Mouse (Mus musculus): ENCODE results near the gene Hist1h3e. TPM values are rescaled to one million over a fixed set of nuclear protein-coding genes. Genes with fewer than 3 reads are reported as not detected.
"Not testable (repeated sequence)": the region's sequence is repeated elsewhere in the genome, so short reads cannot be mapped to it uniquely, and the experiment has no call there.

Gene Hist1h3e
- total and polyA plus RNA-seq, 2 experiments from 2014 or later, result 1.9 to 180 TPM

GRCm38 (mm10) chr13:23550761-23551145, 11.4 kb downstream of the Hist1h3e start:
- Histone ChIP-seq H3K4me2 (ENCODE audit: low read depth) (peak overlapping the region; percentile 57), H3K9me3 (ENCODE audit: low read length) (no peaks in the 10 kb centered on the region), H3K9ac (peak overlapping the region; percentile 49), H3K4me3 (ENCODE audit: low read depth, low read length) (peak overlapping the region; percentile 40), H3K36me3 (ENCODE audit: insufficient read depth) (no peaks in the 10 kb centered on the region), H3K27me3 (ENCODE audit: insufficient read depth, low read length) (no peaks in the 10 kb centered on the region), H3K27ac (ENCODE audit: low read depth, low read length) (peak overlapping the region; percentile 75), H3K4me1 (ENCODE audit: insufficient read depth) (0 out of 2 replicates have a peak, but pooled peaks cover 4% of the 10 kb centered on the region)
- TF ChIP-seq CTCF (IDR thresholded peaks at IDR 0.05; ENCODE audit: low read depth), result no peak
- ATAC-seq (no peak), DNase-seq (peak; percentile 24)
- WGBS, result 9% methylated on average over 3 of the region's 3 CpGs

GRCm38 (mm10) chr13:23546694-23547093, 15.5 kb downstream of the Hist1h3e start:
- Histone ChIP-seq H3K9ac (no peak overlapping the region), H3K4me2 (ENCODE audit: low read depth) (no peak overlapping the region), H3K9me3 (ENCODE audit: low read length) (no peaks in the 10 kb centered on the region), H3K36me3 (ENCODE audit: insufficient read depth) (no peaks in the 10 kb centered on the region), H3K27ac (ENCODE audit: low read depth, low read length) (no peak overlapping the region), H3K4me3 (ENCODE audit: low read depth, low read length) (no peak overlapping the region), H3K27me3 (ENCODE audit: insufficient read depth, low read length) (no peaks in the 10 kb centered on the region), H3K4me1 (ENCODE audit: insufficient read depth) (0 out of 2 replicates have a peak, but pooled peaks cover 8% of the 10 kb centered on the region)
- ATAC-seq, result no peak
- no peak for TF ChIP-seq CTCF (IDR thresholded peaks at IDR 0.05; ENCODE audit: low read depth)
- no peak for DNase-seq
- 78% methylated on average over 5 of the region's 5 CpGs for WGBS

GRCm38 (mm10) chr13:23544787-23545120, 17.4 kb downstream of the Hist1h3e start:
- peak; percentile 18 for ATAC-seq
- under 1% methylated on average over 11 of the region's 14 CpGs for WGBS
- DNase-seq; H3K27ac ChIP-seq (ENCODE audit: low read depth, low read length); H3K9me3 ChIP-seq (ENCODE audit: low read length); H3K27me3 ChIP-seq (ENCODE audit: insufficient read depth, low read length); H3K36me3 ChIP-seq (ENCODE audit: insufficient read depth); H3K4me1 ChIP-seq (ENCODE audit: insufficient read depth): not testable (repeated sequence)
- Histone ChIP-seq H3K4me3 (ENCODE audit: low read depth, low read length) (peak overlapping the region; percentile 46), H3K4me2 (ENCODE audit: low read depth) (peak overlapping the region; percentile 44), H3K9ac (0 out of 2 replicates have a peak overlapping the region, but pooled peaks have one; percentile 22)

GRCm38 (mm10) chr13:23543965-23544786, 18.0 kb downstream of the Hist1h3e start, which contains the start of gene Hist1h3f:
Gene Hist1h3f (plus strand): TSS chr13:23544052.
- Histone ChIP-seq H3K36me3 (ENCODE audit: insufficient read depth) (no peaks in the 10 kb centered on the region), H3K4me1 (ENCODE audit: insufficient read depth) (0 out of 2 replicates have a peak, but pooled peaks cover 4% of the 10 kb centered on the region), H3K4me3 (ENCODE audit: low read depth, low read length) (peak within 1 kb of the TSS; percentile 46), H3K9ac (peak within 1 kb of the TSS; percentile 66), H3K9me3 (ENCODE audit: low read length) (no peaks in the 10 kb centered on the region), H3K27me3 (ENCODE audit: insufficient read depth, low read length) (no peaks in the 10 kb centered on the region), H3K27ac (ENCODE audit: low read depth, low read length) (peak within 1 kb of the TSS; percentile 86), H3K4me2 (ENCODE audit: low read depth) (peak within 1 kb of the TSS; percentile 74)
- ATAC-seq, result peak; percentile 95
- peak; percentile 92 for DNase-seq
- no peak for TF ChIP-seq CTCF (IDR thresholded peaks at IDR 0.05; ENCODE audit: low read depth)
- WGBS, result 1% methylated on average over 23 of the region's 45 CpGs

- H3K4me1 ChIP-seq (ENCODE audit: insufficient read depth); H3K27me3 ChIP-seq (ENCODE audit: insufficient read depth, low read length); H3K9me3 ChIP-seq (ENCODE audit: low read length); H3K36me3 ChIP-seq (ENCODE audit: insufficient read depth): not testable (repeated sequence)
- peak; percentile 89 for DNase-seq
- H3K4me2 ChIP-seq (ENCODE audit: low read depth), result peak within 1 kb of the TSS; percentile 74
- H3K4me3 ChIP-seq (ENCODE audit: low read depth, low read length), result peak within 1 kb of the TSS; percentile 46
- H3K27ac ChIP-seq (ENCODE audit: low read depth, low read length), result peak within 1 kb of the TSS; percentile 86
- peak within 1 kb of the TSS; percentile 66 for H3K9ac ChIP-seq
- 2% methylated on average over 29 of the region's 42 CpGs for WGBS
- ATAC-seq, result peak; percentile 91
Observed at GRCm38 (mm10) chr13:23542999-23543607, 19.1 kb downstream of the Hist1h3e start, which contains the start of gene Hist1h2bh. Gene Hist1h2bh (minus strand): TSS chr13:23543392.

GRCm38 (mm10) chr13:23542225-23542980, 19.8 kb downstream of the Hist1h3e start:
- H3K4me2 ChIP-seq (ENCODE audit: low read depth), result peak overlapping the region; percentile 74
- H3K4me3 ChIP-seq (ENCODE audit: low read depth, low read length), result peak overlapping the region; percentile 41
- not testable (repeated sequence) for ATAC-seq; DNase-seq; H3K27ac ChIP-seq (ENCODE audit: low read depth, low read length); H3K9me3 ChIP-seq (ENCODE audit: low read length); H3K36me3 ChIP-seq (ENCODE audit: insufficient read depth); H3K4me1 ChIP-seq (ENCODE audit: insufficient read depth); H3K27me3 ChIP-seq (ENCODE audit: insufficient read depth, low read length)
- peak overlapping the region; percentile 44; the same call in 1 of the 2 replicates for H3K9ac ChIP-seq
- WGBS, result 4% methylated on average over 3 of the region's 3 CpGs

Data from forebrain, postnatal 0 days (tissue).